Mouse (Mus musculus) bone marrow macrophage, adult 2 months (primary cell): ENCODE measurements at regions not wholly inside any gene's neighbourhood (a gene's known extent, or its start where the extent isn't known, plus 50 kb on each side); places are given as distances from the start of the nearest gene placed in this dataset.

Experiments
- H3K27ac ChIP-seq: 2 replicates; pipeline ENCODE4 v1.5.1; 2012; ENCODE audit warnings: low read depth, low read length; ENCODE audit not compliant: insufficient read depth
- H3K4me1 ChIP-seq: 2 replicates; pipeline ENCODE4 v1.6.1; 2012; ENCODE audit warnings: low read length; ENCODE audit not compliant: control insufficient read depth, insufficient read depth
- H3K4me3 ChIP-seq: 2 replicates; pipeline ENCODE4 v1.5.1; 2012; ENCODE audit warnings: mild to moderate bottlenecking, low read length, moderate library complexity; ENCODE audit not compliant: insufficient read depth
- CTCF ChIP-seq: IDR thresholded peaks from 2 replicates; pipeline ENCODE4 v1.5.1; 2012; ENCODE audit warnings: low read depth, mild to moderate bottlenecking, low read length, moderate library complexity
- POLR2A ChIP-seq: IDR thresholded peaks from 2 replicates; pipeline ENCODE4 v1.6.1; 2012; ENCODE audit warnings: mild to moderate bottlenecking, low read depth, low read length, borderline replicate concordance

DNA sequence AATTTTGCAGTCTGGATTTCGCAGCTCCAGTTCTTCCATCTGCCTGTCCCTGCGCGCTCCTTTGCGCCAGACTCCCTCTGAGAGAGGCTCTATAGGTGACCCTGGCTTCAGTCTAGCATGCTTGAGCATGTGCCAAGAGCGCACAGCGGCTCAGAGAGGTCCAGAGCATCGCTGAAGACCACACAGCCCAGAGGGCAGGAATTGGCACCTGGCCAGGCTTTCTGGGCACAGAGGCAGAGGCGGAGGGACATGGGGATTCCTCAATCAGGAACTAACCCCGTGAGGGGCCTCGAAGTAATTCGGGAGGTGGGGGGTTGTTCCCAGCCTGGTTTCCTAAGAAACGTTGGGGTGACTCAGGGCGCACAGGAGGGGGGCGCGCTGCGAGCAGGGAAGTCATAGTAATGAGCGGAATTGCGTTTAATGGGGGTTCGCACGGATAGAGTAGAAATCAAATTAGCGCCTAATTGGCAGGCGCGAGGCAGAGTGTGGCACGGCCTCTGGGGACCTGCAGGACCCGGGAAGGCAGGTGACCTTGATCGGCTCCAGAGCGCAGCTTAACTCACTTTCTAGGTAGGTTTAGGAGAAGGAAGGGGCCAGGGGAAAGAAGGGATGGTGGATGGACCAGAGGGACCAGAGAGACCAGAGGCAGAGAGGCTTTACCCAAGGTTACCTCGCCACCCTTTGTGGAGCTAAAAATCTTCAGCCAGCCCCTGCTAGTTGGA, 151.1 kb downstream of the 2410131K14Rik start:
- peaks cover 4% of the 10 kb centered on the region; the same call in 1 of the 2 replicates for H3K4me1 ChIP-seq
- no peak overlapping the region for H3K27ac ChIP-seq
- TF ChIP-seq POLR2A (no peak), CTCF (no peak)
- peak overlapping the region; percentile 23; the same call in 1 of the 2 replicates for H3K4me3 ChIP-seq

DNA sequence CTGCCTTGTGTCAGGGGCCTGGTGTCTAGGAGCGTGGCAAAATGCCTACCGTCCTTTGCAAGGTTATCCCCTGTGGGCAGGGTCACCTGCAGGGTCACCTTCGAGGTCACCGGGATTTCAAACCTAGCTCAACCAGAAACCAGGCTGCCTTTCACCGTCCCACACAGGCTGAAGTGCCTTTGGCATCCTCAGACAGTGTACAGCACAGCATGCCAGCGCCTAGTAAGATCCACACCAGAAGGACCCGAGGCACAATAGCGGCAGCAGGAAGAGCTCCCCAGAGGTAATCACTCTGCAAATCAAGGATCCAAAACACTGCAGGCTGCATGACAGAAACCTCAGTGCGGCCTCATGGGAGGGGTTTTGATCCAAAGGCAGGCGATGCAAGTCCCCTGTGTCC, 155.9 kb downstream of the 2410131K14Rik start:
- H3K27ac ChIP-seq, result no peak overlapping the region
- peaks cover 24% of the 10 kb centered on the region for H3K4me1 ChIP-seq
- no peak overlapping the region for H3K4me3 ChIP-seq
- no peak for TF ChIP-seq POLR2A
- TF ChIP-seq CTCF, result no peak

GRCm38 (mm10) chr5:118404398-118404797, 156.1 kb upstream of the Med13l start:
- TF ChIP-seq CTCF, result no peak
- TF ChIP-seq POLR2A, result no peak
- H3K27ac ChIP-seq, result peak overlapping the region; percentile 86
- H3K4me3 ChIP-seq, result peak overlapping the region; percentile 9; the same call in 1 of the 2 replicates
- H3K4me1 ChIP-seq, result peaks cover 48% of the 10 kb centered on the region

DNA sequence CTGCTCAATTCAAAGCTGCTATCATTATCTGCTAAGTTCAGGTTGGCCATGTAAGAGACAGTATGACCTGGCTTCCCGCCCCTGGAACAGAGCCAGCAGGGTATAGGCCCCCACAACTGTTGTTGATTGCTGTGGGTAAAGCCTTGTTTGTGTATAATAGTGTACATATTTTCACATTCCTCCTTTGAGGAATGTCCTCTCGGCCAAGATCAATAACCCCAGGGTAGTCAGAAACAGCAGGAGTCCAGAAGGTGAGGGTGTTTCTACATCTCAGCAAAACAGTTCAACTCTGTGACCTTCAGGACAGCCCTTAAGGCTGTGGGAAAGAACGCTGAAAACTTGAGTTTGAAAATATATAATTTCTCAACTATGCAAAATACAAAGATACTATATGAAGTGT, 155.1 kb upstream of the Med13l start:
- peak overlapping the region; percentile 74 for H3K27ac ChIP-seq
- peaks cover 53% of the 10 kb centered on the region for H3K4me1 ChIP-seq
- H3K4me3 ChIP-seq, result no peak overlapping the region
- TF ChIP-seq CTCF (no peak), POLR2A (no peak)

GRCm38 (mm10) chr5:118407451-118407850, 153.0 kb upstream of the Med13l start:
- no peak for TF ChIP-seq CTCF
- no peak for TF ChIP-seq POLR2A
- Histone ChIP-seq H3K27ac (peak overlapping the region; percentile 93), H3K4me1 (peaks cover 53% of the 10 kb centered on the region), H3K4me3 (peak overlapping the region; percentile 27)

DNA sequence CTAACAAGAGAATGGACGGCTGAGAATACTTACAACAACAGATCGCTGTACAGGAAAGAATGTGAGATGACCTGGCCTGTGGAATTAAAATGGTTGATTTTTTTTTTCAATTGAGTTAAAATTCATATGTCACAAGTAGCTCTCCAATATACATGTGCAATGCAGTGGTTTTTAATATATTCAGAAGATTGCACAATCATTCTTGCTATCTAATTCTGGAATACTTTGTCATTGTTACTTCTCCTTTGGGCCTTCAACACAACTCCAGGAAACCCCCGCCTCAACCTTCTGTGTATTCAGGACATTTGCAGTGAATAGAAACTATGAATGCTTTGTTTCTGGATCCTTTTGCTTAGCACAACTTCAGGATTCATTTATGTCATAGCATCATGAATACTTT, 152.5 kb upstream of the Med13l start:
- peak overlapping the region; percentile 27 for H3K4me3 ChIP-seq
- TF ChIP-seq POLR2A (no peak), CTCF (no peak)
- H3K27ac ChIP-seq, result peak overlapping the region; percentile 93
- peaks cover 57% of the 10 kb centered on the region for H3K4me1 ChIP-seq

DNA sequence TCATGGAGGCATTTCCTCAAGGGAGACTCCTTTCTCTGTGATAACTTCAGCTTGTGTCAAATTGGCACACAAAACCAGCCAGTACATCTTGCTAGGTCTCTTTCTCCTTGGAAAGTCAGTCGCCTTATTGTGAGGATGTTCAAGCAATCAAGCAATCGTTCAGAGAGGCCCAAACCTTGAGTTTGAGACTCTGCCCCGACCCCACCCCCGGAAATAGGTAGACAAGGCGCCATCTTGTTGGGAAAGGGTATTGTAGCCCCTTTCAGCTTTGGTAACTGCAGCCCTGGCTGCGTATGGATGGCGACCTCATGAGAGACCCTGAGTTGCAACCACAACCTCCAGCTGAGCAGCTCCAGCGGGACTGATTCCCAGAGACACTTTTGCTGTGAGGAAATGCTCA, 151.7 kb upstream of the Med13l start:
- Histone ChIP-seq H3K4me3 (no peak overlapping the region), H3K27ac (peak overlapping the region; percentile 72), H3K4me1 (peaks cover 52% of the 10 kb centered on the region)
- TF ChIP-seq CTCF (no peak), POLR2A (no peak)

DNA sequence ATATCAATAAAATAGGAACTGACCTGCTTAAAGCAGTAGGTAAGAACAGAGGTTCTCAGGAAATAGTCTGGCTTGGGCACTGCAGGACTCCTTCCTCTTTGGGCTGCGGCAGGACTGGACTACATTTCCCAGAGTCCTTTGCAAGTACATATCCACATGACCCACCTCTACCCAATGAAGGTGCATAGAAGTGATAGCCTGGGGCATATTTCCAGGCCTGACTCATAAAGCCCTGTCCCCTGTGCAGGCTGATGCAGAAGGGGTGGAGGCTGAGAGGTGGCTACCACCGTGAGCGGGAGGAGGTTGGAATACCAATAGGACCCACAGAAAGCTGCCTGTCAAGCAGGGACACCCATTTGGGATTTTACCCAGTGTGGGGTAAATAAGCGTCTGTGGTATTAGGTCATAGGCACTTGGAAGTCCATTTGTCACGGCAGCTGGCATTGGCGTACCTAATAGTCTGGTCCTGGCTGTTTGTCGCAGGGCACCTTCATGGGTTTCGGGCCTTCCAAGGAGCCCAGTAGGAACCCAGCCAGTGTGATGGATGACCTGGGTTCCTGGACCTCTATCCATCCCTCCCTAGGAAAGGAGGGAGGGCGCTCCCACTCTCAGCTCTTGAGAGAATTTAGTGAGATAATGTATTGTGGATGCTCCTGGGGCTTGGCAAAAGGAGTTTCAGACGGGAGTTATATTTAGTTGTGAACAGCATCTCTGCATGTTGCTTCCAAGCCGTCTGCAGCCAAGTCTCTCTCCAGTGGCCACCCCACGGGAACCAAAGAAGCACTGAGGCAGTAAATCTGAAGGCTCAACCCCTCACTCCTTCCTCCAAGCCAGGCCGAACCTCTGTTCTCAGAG, 146.8 kb upstream of the Med13l start:
- Histone ChIP-seq H3K27ac (no peak overlapping the region), H3K4me3 (no peak overlapping the region), H3K4me1 (peaks cover 18% of the 10 kb centered on the region)
- TF ChIP-seq CTCF (no peak), POLR2A (no peak)

GRCm38 (mm10) chr5:118419344-118420037, 141.0 kb upstream of the Med13l start:
- TF ChIP-seq CTCF, result no peak
- no peak for TF ChIP-seq POLR2A
- Histone ChIP-seq H3K4me1 (no peaks in the 10 kb centered on the region), H3K4me3 (no peak overlapping the region), H3K27ac (no peak overlapping the region)
